In genomic region chr6:22277941-22278340, GRCm38 (mm10) we compare ENCODE assay signal across 21 mouse cellular contexts. TPM values are rescaled to one million over a fixed set of nuclear protein-coding genes. Genes with fewer than 3 reads are reported as not detected.
"Had no signal": no experiment of that assay in that cellular context is flagged by ENCODE, and none has a peak within 500 bp of the region (broad histone marks: within the 10 kb centered on the region; RNA-seq: fewer than 3 reads in every experiment).

No protein-coding gene starts in this region.

- ATAC-seq: lung, postnatal 0 days; midbrain, embryonic 13.5 days; midbrain, embryonic 15.5 days had no signal

- H3K4me1 ChIP-seq: megakaryocyte, embryonic 14.5 days; midbrain, embryonic 13.5 days; midbrain, embryonic 15.5 days had no signal

- DNase-seq: lung, adult 2 months; lung, postnatal 14 days; lung, postnatal 36 days; right cerebral cortex, postnatal 14 days; thymus, adult 2 months; thymus, postnatal 25 days; thymus, postnatal 4 days had no signal

- H3K9me3 ChIP-seq: lung, embryonic 15.5 days; megakaryocyte, embryonic 14.5 days; midbrain, embryonic 13.5 days; midbrain, embryonic 15.5 days; neural tube, embryonic 13.5 days; stomach, embryonic 15.5 days had no signal

- H3K4me3 ChIP-seq: lung, embryonic 15.5 days; megakaryocyte, embryonic 14.5 days; midbrain, embryonic 13.5 days; midbrain, embryonic 15.5 days; neural tube, embryonic 13.5 days; stomach, embryonic 15.5 days had no signal

- H3K27me3 ChIP-seq: lung, embryonic 15.5 days; midbrain, embryonic 13.5 days; midbrain, embryonic 15.5 days; neural tube, embryonic 13.5 days; stomach, embryonic 15.5 days had no signal

- H3K9ac ChIP-seq: lung, embryonic 15.5 days; midbrain, embryonic 13.5 days; midbrain, embryonic 15.5 days; neural tube, embryonic 13.5 days; stomach, embryonic 15.5 days had no signal

- H3K36me3 ChIP-seq: lung, embryonic 15.5 days; midbrain, embryonic 13.5 days; midbrain, embryonic 15.5 days; neural tube, embryonic 13.5 days; stomach, embryonic 15.5 days had no signal

- H3K27ac ChIP-seq: lung, embryonic 15.5 days; macrophage; midbrain, embryonic 13.5 days; midbrain, embryonic 15.5 days; neural tube, embryonic 13.5 days; stomach, embryonic 15.5 days; stomach, postnatal 0 days had no signal

- H3K4me2 ChIP-seq: lung, embryonic 15.5 days; midbrain, embryonic 11.5 days; midbrain, embryonic 13.5 days; midbrain, embryonic 15.5 days; neural tube, embryonic 13.5 days; stomach, embryonic 15.5 days had no signal

RNA-seq across cellular contexts. Expression of gene Wnt16, which starts 10.1 kb away (rescaled TPM):
- total RNA-seq: megakaryocyte progenitor cell, adult 5-6 weeks; monocyte, adult 5-6 weeks; neutrophil, adult 5-6 weeks had no signal
- polyA plus RNA-seq: macrophage; midbrain, embryonic 13.5 days; testis, adult 2 months had no signal
